Mouse (Mus musculus) hindbrain, embryonic 12.5 days (tissue): ENCODE results near the gene Slc5a5. TPM values are rescaled to one million over a fixed set of nuclear protein-coding genes. Genes with fewer than 3 reads are reported as not detected.
A peak's percentile ranks its signal among the peaks of the same experiment; 100 is the strongest.

ENCODE experiments used
- ATAC-seq: fragments of 200-750 bp; cut with Nextera tagmentation; 2 replicates; pipeline ENCODE4 v1.8.0; 2017; ENCODE audit warnings: moderate TSS enrichment; ENCODE audit not compliant: low FRiP score
- H3K27ac ChIP-seq: fragments of 300-500 bp; sonication (generic); 2 replicates; pipeline ENCODE4 v1.5.1; 2016; ENCODE audit warnings: mild to moderate bottlenecking
- H3K27me3 ChIP-seq: fragments of 300-500 bp; sonication (generic); 2 replicates; pipeline ENCODE4 v1.6.1; 2016; ENCODE audit warnings: mild to moderate bottlenecking
- H3K36me3 ChIP-seq: fragments of 300-500 bp; sonication (generic); 2 replicates; pipeline ENCODE4 v1.6.1; 2016; ENCODE audit warnings: mild to moderate bottlenecking
- H3K4me1 ChIP-seq: fragments of 300-500 bp; sonication (generic); 2 replicates; pipeline ENCODE4 v1.6.1; 2016
- H3K4me2 ChIP-seq: fragments of 300-500 bp; sonication (generic); replicated peaks from 2 replicates; pipeline ENCODE4 v1.6.1; 2016; ENCODE audit warnings: mild to moderate bottlenecking
- H3K4me3 ChIP-seq: fragments of 300-500 bp; sonication (generic); 2 replicates; pipeline ENCODE4 v1.5.1; 2016; ENCODE audit warnings: mild to moderate bottlenecking
- H3K9ac ChIP-seq: fragments of 300-500 bp; sonication (generic); 2 replicates; pipeline ENCODE4 v1.6.1; 2016; ENCODE audit warnings: mild to moderate bottlenecking, moderate library complexity
- H3K9me3 ChIP-seq: fragments of 300-500 bp; sonication (generic); replicated peaks from 2 replicates; pipeline ENCODE4 v1.6.1; 2016; ENCODE audit warnings: mild to moderate bottlenecking
- WGBS: fragments of 180-500 bp; shearing (Covaris S2); methylation state at CpG from one replicate; pipeline ENCODE4 v1.1.7; 2016; 5-methylcytosine and 5-hydroxymethylcytosine counted together
- polyA plus RNA-seq: library from polyadenylated mRNA; unstranded; fragments of >200 nt; fragmentation: Nextera tagmentation; extraction: Ambion mirVana; gene quantifications from 2 replicates; pipeline ENCODE4 v1.2.1, GENCODE M21; 2016

Gene Slc5a5
- polyA plus RNA-seq, 1 experiment from 2014 or later: 0.25 TPM

GRCm38 (mm10) chr8:70891356-70891755 is 1.2 kb downstream of the Slc5a5 start:
- Histone ChIP-seq H3K27me3 (peaks cover 80% of the 10 kb centered on the region), H3K4me3 (no peak overlapping the region; the same call in 1 of the 2 replicates), H3K9ac (no peak overlapping the region), H3K27ac (no peak overlapping the region), H3K9me3 (no peaks in the 10 kb centered on the region; the same call in 1 of the 2 replicates), H3K4me1 (peaks cover 27% of the 10 kb centered on the region), H3K4me2 (no peak overlapping the region), H3K36me3 (peaks cover 29% of the 10 kb centered on the region)
- 5% methylated on average over 21 of the region's 21 CpGs for WGBS
- ATAC-seq: no peak

GRCm38 (mm10) chr8:70890656-70891055 is 1.9 kb downstream of the Slc5a5 start:
- Histone ChIP-seq H3K27me3 (peaks cover 86% of the 10 kb centered on the region), H3K36me3 (peaks cover 27% of the 10 kb centered on the region), H3K9me3 (no peaks in the 10 kb centered on the region; the same call in 1 of the 2 replicates), H3K4me2 (no peak overlapping the region), H3K4me1 (peaks cover 20% of the 10 kb centered on the region), H3K27ac (no peak overlapping the region), H3K9ac (no peak overlapping the region), H3K4me3 (no peak overlapping the region)
- 90% methylated on average over 5 of the region's 5 CpGs for WGBS
- ATAC-seq: no peak

GRCm38 (mm10) chr8:70887669-70888068 is 4.9 kb downstream of the Slc5a5 start:
- ATAC-seq: peak; percentile 33; the same call in 1 of the 2 replicates
- peaks cover 60% of the 10 kb centered on the region for H3K27me3 ChIP-seq
- WGBS: 1% methylated on average over 14 of the region's 18 CpGs
- H3K4me2 ChIP-seq: peak overlapping the region; percentile 38
- H3K9ac ChIP-seq: no peak overlapping the region
- no peaks in the 10 kb centered on the region; the same call in 1 of the 2 replicates for H3K9me3 ChIP-seq
- H3K27ac ChIP-seq: no peak overlapping the region
- H3K36me3 ChIP-seq: no peaks in the 10 kb centered on the region
- H3K4me1 ChIP-seq: peaks cover 12% of the 10 kb centered on the region
- no peak overlapping the region for H3K4me3 ChIP-seq

- no peak for ATAC-seq
- H3K4me2 ChIP-seq: no peak overlapping the region
- H3K4me3 ChIP-seq: no peak overlapping the region
- H3K27ac ChIP-seq: no peak overlapping the region
- H3K9ac ChIP-seq: no peak overlapping the region
- H3K4me1 ChIP-seq: peaks cover 5% of the 10 kb centered on the region; the same call in 1 of the 2 replicates
- no peaks in the 10 kb centered on the region for H3K9me3 ChIP-seq
- 17% methylated on average over 12 of the region's 12 CpGs for WGBS
- H3K27me3 ChIP-seq: peaks cover 40% of the 10 kb centered on the region
- H3K36me3 ChIP-seq: no peaks in the 10 kb centered on the region
Measured at GRCm38 (mm10) chr8:70885612-70886011, 6.9 kb downstream of the Slc5a5 start.

- no peak overlapping the region for H3K4me2 ChIP-seq
- no peaks in the 10 kb centered on the region for H3K9me3 ChIP-seq
- ATAC-seq: no peak
- no peak overlapping the region for H3K4me3 ChIP-seq
- 92% methylated on average over 10 of the region's 10 CpGs for WGBS
- no peaks in the 10 kb centered on the region for H3K36me3 ChIP-seq
- H3K4me1 ChIP-seq: peaks cover 12% of the 10 kb centered on the region
- no peak overlapping the region for H3K27ac ChIP-seq
- H3K27me3 ChIP-seq: peaks cover 31% of the 10 kb centered on the region
- no peak overlapping the region for H3K9ac ChIP-seq
Measured at GRCm38 (mm10) chr8:70884683-70885082, 7.9 kb downstream of the Slc5a5 start.

GRCm38 (mm10) chr8:70884186-70884585 is 8.4 kb downstream of the Slc5a5 start:
- H3K27ac ChIP-seq: no peak overlapping the region
- no peak overlapping the region for H3K4me2 ChIP-seq
- no peaks in the 10 kb centered on the region for H3K9me3 ChIP-seq
- no peak overlapping the region for H3K9ac ChIP-seq
- no peak for ATAC-seq
- no peaks in the 10 kb centered on the region for H3K36me3 ChIP-seq
- peaks cover 27% of the 10 kb centered on the region for H3K27me3 ChIP-seq
- peaks cover 12% of the 10 kb centered on the region for H3K4me1 ChIP-seq
- 82% methylated on average over 4 of the region's 4 CpGs for WGBS
- H3K4me3 ChIP-seq: no peak overlapping the region

- Histone ChIP-seq H3K27ac (no peak overlapping the region), H3K9ac (peak overlapping the region; percentile 41)
- WGBS: 32% methylated on average over 11 of the region's 11 CpGs
Measured at GRCm38 (mm10) chr8:70880546-70880945, 12.0 kb downstream of the Slc5a5 start.

GRCm38 (mm10) chr8:70880126-70880525 is 12.4 kb downstream of the Slc5a5 start:
- H3K4me1 ChIP-seq: peaks cover 8% of the 10 kb centered on the region
- peak overlapping the region; percentile 41 for H3K9ac ChIP-seq
- H3K27ac ChIP-seq: no peak overlapping the region; the same call in 1 of the 2 replicates
- no peak for ATAC-seq
- H3K4me2 ChIP-seq: no peak overlapping the region
- no peaks in the 10 kb centered on the region for H3K9me3 ChIP-seq
- H3K4me3 ChIP-seq: no peak overlapping the region
- no peaks in the 10 kb centered on the region for H3K36me3 ChIP-seq
- H3K27me3 ChIP-seq: peaks cover 3% of the 10 kb centered on the region; the same call in 1 of the 2 replicates
- 8% methylated on average over 4 of the region's 4 CpGs for WGBS

More at GRCm38 (mm10) chr8:70880546-70880945, 12.0 kb downstream of the Slc5a5 start:
- no peaks in the 10 kb centered on the region for H3K36me3 ChIP-seq
- ATAC-seq: no peak
- no peak overlapping the region for H3K4me3 ChIP-seq
- H3K4me2 ChIP-seq: no peak overlapping the region
- H3K9me3 ChIP-seq: no peaks in the 10 kb centered on the region
- H3K4me1 ChIP-seq: peaks cover 8% of the 10 kb centered on the region
- H3K27me3 ChIP-seq: peaks cover 3% of the 10 kb centered on the region; the same call in 1 of the 2 replicates

DNA sequence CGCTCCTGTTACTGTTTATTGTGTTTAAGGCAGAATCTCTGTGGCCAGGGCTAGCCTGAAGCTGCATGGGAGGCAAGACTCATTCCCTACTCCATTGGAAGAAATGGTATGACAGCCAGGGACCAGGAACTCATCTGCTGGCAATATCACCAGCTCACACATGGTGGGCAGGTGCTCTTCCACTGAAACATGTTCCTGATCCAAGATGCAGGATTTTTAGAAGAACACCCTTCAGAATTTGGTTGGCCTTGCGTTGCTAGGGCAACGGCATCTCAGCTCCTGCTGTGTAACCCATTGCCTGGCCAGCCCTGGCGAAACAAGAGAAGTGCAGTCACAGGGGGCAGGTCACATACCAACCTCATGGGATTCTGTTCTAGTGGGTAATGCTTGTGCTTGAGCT is 13.1 kb downstream of the Slc5a5 start:
- Histone ChIP-seq H3K4me3 (no peak overlapping the region), H3K9me3 (no peaks in the 10 kb centered on the region), H3K36me3 (no peaks in the 10 kb centered on the region), H3K9ac (no peak overlapping the region), H3K27ac (no peak overlapping the region), H3K27me3 (no peaks in the 10 kb centered on the region; the same call in 1 of the 2 replicates), H3K4me2 (no peak overlapping the region), H3K4me1 (peaks cover 8% of the 10 kb centered on the region)
- WGBS: 38% methylated on average over 4 of the region's 4 CpGs
- no peak for ATAC-seq

DNA sequence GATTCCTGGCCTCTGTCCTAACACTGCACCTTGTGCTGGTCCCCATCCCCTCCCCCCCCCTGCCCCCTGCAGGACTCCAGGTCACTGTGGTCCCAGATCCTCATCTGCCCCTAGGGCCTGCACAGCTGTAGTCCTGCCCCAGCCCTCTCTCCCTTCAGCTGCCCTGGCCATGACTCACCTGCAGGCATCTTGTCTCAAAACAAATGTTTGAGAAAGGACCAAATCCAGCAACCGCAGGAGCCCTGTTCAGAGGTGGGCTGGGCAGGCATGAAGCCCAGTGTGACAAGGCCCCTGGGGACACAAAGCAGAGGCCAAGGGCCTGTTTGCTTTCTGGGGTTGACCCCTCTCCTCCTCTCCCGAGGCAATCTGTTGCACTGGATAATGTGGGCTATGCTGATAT is 14.4 kb downstream of the Slc5a5 start:
- Histone ChIP-seq H3K4me2 (no peak overlapping the region), H3K4me1 (peaks cover 8% of the 10 kb centered on the region), H3K27ac (no peak overlapping the region), H3K36me3 (no peaks in the 10 kb centered on the region), H3K27me3 (no peaks in the 10 kb centered on the region; the same call in 1 of the 2 replicates), H3K9ac (no peak overlapping the region), H3K4me3 (no peak overlapping the region), H3K9me3 (no peaks in the 10 kb centered on the region)
- 47% methylated on average over 2 of the region's 2 CpGs for WGBS
- no peak for ATAC-seq

DNA sequence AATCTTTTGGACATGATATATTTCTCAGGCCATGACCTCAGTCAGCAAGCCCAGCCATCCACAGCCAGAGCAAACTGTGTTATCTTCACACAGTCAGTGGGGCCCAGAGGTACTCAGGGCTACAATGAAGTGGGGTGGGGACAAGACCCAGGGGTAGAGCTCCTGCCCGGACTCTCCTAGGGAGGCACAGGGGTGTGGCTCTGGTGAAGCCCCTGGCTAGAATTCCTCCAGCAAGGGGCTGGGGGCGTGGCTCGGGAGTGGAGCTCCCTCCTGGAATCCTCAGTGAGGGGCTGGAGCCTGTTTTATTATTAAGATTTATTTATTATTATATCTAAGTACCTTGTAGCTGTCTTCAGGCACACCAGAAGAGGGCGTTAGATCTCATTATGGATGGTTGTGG is 16.2 kb downstream of the Slc5a5 start:
- no peaks in the 10 kb centered on the region for H3K9me3 ChIP-seq
- peaks cover 19% of the 10 kb centered on the region for H3K4me1 ChIP-seq
- H3K4me3 ChIP-seq: no peak overlapping the region
- H3K27ac ChIP-seq: no peak overlapping the region
- no peak overlapping the region for H3K4me2 ChIP-seq
- H3K36me3 ChIP-seq: no peaks in the 10 kb centered on the region
- no peaks in the 10 kb centered on the region; the same call in 1 of the 2 replicates for H3K27me3 ChIP-seq
- ATAC-seq: no peak
- 72% methylated on average over 4 of the region's 4 CpGs for WGBS
- H3K9ac ChIP-seq: no peak overlapping the region

DNA sequence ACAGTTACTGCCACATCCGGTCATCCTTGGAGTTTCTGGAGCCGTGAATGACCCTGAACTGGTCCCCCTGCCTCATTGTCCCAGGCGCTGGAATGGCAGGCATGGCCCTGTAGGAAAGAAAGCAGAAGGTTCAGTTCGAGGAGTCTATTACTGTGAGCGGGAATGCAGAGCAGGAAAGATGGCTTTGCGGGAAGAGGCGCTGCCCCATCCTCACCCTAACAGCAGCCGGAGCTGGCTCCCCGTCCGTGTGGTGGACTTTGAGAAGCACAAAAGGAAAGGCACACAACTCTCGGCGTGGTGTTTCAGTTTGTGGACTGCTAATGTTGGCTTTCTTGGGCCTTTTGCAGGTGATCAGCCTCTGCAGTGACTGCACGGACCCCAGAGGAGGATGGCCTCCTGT is 18.1 kb downstream of the Slc5a5 start:
- 0 out of 2 replicates have a peak overlapping the region, but pooled peaks have one; percentile 79 for H3K27ac ChIP-seq
- ATAC-seq: no peak

GRCm38 (mm10) chr8:70873364-70873985 is 19.1 kb downstream of the Slc5a5 start, which contains the start of gene Ccdc124:
TSS of gene Ccdc124 (minus strand) at chr8:70873935.
- WGBS: under 1% methylated on average over 46 of the region's 46 CpGs
- peak within 1 kb of the TSS; percentile 79 for H3K27ac ChIP-seq
- H3K27me3 ChIP-seq: no peaks in the 10 kb centered on the region
- no peaks in the 10 kb centered on the region for H3K9me3 ChIP-seq
- peak within 1 kb of the TSS; percentile 91 for H3K4me3 ChIP-seq
- peaks cover 25% of the 10 kb centered on the region for H3K4me1 ChIP-seq
- peaks cover 2% of the 10 kb centered on the region; the same call in 1 of the 2 replicates for H3K36me3 ChIP-seq
- ATAC-seq: peak; percentile 88
- peak within 1 kb of the TSS; percentile 85 for H3K9ac ChIP-seq
- peak within 1 kb of the TSS; percentile 91 for H3K4me2 ChIP-seq

More for the DNA sequence above, 18.1 kb downstream of the Slc5a5 start:
- no peaks in the 10 kb centered on the region; the same call in 1 of the 2 replicates for H3K27me3 ChIP-seq
- no peak overlapping the region for H3K9ac ChIP-seq
- H3K36me3 ChIP-seq: no peaks in the 10 kb centered on the region
- H3K4me2 ChIP-seq: no peak overlapping the region
- no peak overlapping the region for H3K4me3 ChIP-seq
- H3K9me3 ChIP-seq: no peaks in the 10 kb centered on the region
- WGBS: 90% methylated on average over 13 of the region's 13 CpGs
- H3K4me1 ChIP-seq: peaks cover 16% of the 10 kb centered on the region
